Mouse (Mus musculus) left cerebral cortex, adult 8-10 months (tissue): ENCODE data around the gene Cyth2. TPM values are rescaled to one million over a fixed set of nuclear protein-coding genes. Genes with fewer than 3 reads are reported as not detected.

ENCODE experiments used
- DNase-seq, 2 experiments: peaks; one replicate each; pipeline ENCODE4 v3.0.0; 2022; ENCODE audit warnings: low spot score in 2 of 2
- total RNA-seq, 4 experiments: library from RNA; stranded (reverse); gene quantifications; 2 replicates each; pipeline ENCODE4 v1.2.4; 2022

Cyth2 gene
- total RNA-seq = 100 to 1,000 TPM; 184 to 196 (median 188) TPM

DNA sequence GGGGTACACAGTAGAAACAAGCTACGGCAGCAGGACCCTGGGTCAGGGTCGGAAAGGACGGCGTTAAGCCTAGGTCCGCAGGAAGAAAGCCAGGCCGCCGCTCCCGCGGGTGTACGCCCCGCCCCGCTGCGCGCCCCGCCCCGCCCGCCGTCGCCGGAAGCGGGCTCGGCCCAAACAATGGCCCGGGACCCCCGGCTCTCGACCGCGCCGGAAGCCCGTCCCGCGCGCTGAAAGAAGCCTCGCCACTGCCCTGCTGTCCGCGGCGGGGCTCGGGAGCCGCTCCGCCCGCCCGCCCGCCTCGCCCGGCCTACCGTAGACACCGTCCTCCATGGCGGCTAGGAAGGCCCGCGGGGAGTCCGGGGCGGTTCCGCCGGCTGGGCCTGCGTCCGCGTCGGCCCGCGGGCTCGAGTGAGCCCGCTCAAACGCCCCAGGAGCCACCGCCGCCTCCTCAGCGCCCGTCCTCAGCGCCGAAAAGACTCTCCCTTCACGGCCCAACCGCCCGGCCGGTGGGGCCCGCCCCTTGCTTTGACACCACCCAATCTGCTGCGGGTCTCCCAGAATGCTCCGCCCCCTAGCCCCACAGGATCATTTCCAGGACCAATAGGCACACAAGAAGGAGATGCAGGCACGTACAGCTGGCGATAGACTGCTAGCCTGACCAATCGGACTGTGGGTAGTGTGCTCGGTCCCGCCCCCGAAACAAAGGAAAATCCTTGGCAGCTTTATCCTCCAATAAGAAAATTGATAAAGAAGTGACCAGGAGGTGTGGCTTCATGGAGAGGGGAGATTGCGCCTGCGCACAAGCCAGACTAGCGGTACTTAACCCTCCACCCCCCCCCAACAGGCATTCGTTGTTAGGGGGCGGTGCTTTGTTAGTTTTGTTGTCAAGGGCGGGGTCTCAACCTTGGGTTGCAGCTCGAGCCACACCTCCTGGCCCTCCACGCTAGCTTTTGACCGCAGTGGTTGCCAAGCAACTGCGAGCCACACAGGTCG, at the start of gene Cyth2:
Gene Cyth2 (minus strand): TSS at position 795 of the 993 bp plus-strand sequence.
- peak; percentile 95 to 100 for DNase-seq

GRCm38 (mm10) chr7:45862804-45863203, 48.4 kb upstream of the Cyth2 start:
- no peak for DNase-seq

DNA sequence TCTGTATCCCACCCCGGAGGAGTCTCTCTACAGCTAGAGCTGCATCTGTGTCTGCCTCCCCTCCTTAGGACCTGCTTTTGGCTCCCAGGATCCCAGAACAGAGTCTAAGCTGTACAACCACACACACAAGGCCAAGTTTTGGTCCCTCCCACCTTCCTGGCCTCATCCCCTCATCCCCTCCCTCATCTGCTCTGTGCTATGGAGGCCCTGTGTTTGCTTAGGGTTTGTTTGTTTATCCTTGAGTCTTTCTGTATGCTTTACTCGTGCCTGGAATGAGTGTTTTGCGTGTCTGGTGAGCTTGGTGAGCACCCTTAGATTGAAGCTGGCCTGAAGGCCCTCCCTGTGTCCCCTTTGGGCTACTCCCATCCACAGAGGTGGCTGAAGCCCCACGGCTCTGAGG, 44.6 kb upstream of the Cyth2 start:
- no peak for DNase-seq

GRCm38 (mm10) chr7:45856950-45857901, 42.8 kb upstream of the Cyth2 start:
- DNase-seq = no peak

GRCm38 (mm10) chr7:45853089-45853488, 38.7 kb upstream of the Cyth2 start:
- DNase-seq = no peak

GRCm38 (mm10) chr7:45850661-45851060, 36.3 kb upstream of the Cyth2 start:
- no peak for DNase-seq

- DNase-seq = no peak
Measured at GRCm38 (mm10) chr7:45848447-45849027, 34.2 kb upstream of the Cyth2 start.

- DNase-seq = no peak
Measured at GRCm38 (mm10) chr7:45842950-45843744, 28.8 kb upstream of the Cyth2 start.

DNA sequence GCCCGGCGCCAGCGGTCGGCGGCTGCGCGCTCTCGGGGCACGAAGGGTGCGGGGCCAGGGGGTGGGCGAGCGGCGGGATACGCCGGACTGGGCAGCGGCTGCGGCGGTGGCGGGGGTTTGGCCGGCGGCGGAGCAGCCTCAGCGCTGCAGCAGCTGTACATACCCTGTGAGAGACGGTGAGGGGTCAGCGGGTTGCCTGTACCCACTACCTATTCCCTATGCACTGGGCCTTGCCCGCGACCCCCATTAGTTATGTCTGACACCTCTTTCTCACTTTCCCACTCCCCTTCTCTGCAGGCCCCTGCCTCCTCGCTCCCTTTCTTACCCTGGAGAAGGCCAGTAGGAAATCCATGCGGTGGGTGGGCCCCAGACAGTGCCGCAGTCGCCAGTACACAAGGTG, 19.5 kb upstream of the Cyth2 start:
- no peak for DNase-seq

DNA sequence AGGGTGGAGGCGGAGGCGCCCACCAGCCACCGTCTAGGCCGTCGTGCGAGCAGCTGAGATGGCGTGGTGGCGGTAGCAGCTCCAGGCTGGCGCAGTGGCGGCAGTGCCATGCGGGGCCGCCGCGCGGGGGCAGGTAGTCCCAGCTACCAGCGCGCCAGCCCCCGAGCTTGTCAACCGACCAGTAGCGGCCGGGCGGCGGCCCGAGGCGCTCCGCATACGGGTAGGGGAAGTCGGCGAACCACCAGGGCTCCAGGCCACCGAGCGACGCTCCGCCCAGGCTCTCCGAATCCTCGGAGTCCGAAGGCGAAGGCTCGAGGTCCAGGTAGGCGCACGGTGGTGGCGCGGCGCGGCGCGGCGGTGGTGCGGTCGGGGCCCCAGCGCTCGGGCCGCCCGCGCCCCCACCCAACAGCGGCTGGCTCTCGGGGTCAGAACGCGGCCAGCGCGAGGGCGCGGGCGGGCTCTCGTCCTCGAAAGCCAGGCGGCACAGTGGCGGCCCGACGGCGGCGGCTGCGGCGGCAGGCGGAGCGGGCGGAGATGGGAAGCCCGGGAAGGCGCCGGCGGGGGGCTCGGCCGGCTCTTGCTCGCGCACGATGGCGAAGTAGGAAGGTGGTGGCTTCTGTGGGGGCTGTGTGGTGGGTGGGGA, 18.9 kb upstream of the Cyth2 start:
- peak in 1 of 2 experiments; percentile 35 for DNase-seq

GRCm38 (mm10) chr7:45832428-45832827, 18.0 kb upstream of the Cyth2 start:
- no peak for DNase-seq

DNA sequence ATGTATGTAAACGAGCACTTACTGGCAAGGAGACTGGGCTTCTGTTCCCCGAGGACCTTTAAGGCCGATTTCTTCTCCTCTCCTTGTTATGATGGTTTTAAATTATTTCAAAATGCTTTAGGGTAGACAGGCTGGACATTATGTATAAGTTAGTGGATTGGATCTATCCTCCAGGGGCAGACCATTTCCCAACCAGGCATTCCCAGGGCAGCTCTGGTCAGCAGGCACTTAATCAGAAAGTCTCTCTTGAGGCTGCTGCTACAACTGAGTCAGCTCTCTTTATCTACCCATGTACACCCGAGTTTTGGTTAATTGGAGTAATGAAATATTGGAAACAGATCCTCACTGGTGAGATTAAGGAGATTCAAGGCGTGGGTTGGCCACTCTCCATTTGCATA, 16.7 kb upstream of the Cyth2 start:
- DNase-seq = no peak

- peak; percentile 79 to 85 for DNase-seq
Measured at GRCm38 (mm10) chr7:45830427-45831127, 16.2 kb upstream of the Cyth2 start, which contains the start of gene Grwd1. Grwd1 (minus strand) TSS chr7:45830944.

DNA sequence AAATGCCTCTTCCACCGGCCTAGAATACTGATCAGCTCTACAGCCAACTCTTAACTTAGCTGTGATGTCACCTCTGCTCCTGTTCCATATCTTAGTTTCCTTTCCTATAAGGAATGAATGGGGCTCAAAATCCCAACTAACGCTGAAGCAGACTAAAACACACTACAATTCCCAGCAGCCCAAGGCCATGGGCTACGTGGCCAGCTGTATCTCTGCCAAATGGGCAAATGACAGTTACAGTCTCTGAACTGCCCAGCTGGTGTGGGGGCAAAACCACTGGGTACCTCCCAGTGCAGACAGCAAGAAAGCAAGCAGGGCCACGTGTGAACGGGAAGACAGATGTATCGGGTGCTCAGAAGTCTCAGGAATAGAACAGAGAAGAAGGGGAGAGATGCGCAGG, 12.2 kb upstream of the Cyth2 start:
- DNase-seq = no peak

DNA sequence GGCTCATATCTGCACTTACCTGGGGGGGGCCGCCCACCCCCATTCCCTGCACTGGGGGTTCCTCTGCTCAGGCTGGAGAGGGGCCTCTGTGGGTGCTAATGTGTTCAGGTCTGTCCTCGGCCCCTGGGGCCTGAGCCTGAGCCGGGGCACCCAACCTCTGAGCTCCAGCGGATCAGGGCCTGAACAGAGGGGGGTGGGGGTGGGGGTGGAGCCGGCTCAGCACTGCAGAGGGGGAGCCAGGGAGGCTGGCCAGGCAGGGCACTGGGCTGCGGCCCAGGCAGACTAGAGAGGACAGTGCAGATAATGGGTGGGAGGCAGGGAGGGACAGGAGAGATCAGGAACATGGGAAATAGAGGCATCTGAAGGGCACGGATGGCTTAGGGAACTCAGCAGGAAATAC, 10.2 kb upstream of the Cyth2 start, which contains the start of gene Kcnj14:
Gene Kcnj14 (minus strand): TSS at position 185 of the 400 bp plus-strand sequence.
- no peak for DNase-seq

DNA sequence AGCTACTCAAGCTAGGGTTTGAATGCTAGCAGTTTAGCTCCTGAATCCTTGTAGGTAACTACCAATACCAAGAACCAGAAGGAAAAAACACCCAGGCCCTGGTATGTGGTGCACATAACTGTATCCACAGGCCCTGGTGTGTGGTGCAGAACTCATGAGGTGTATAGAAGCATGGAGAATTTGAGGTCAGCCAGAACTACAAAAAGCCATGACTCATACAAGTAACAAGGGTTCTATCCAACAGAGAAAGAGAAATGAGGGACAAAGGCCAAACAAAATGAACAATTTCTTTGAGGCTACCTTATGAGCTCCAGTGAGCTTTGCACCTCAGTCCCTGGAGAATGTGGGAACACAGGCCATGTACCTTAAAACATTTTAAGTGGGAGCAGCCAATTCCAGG, 6.5 kb upstream of the Cyth2 start:
- no peak for DNase-seq

DNA sequence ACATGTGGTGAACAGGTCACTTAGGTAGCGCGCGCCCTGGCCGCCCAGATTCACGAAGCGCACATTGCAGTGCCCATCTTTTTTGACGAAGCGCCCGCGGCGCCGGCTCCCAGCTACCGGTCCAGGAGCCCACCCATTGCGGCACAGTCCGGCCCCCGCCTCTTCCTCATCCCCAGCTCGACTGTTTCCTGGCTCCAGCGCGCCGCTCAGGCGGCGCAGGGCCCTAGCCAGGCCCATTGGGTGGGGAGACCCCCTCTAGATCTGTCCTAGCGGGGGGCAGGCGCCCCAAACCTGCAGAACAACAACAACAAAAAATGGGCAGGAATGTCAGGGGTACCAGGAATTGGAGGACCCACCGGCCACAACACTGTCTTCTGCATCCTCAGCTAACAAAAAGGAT, 5.5 kb upstream of the Cyth2 start:
- DNase-seq = no peak

GRCm38 (mm10) chr7:45815984-45816351, 1.6 kb upstream of the Cyth2 start:
- no peak for DNase-seq

DNA sequence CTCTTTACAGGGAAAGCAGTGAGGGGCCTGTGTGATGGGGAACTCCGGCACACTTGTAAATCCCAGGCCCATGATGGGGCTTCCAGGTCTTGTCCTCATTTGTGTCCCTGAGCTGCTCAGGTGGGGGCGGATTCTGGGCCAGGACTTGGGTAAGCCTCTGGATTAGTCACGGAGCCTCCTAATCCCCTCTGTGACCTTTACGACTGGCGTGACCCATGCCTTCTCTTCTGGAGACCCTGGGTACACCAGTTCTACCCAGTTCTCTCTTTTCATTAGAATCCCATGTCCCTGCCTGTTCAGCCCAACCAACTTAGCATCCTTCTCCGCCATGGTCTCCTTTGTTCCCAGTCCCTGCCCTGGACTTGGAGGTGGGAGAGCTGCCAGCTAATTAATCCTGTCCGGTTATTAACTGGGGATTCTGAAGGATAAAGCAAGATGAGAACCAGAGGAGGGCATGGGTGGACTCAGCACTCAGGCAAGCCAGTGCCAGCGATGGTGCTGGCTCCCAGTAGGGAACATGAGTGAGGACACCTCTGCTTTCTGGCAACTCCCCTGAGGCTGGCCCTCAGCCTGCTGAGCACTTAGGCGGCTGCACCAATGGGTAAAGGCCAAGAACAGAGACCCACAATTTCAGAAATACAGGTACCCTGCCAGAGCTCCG, 1.1 kb upstream of the Cyth2 start:
- no peak for DNase-seq
